Mouse (Mus musculus): ENCODE measurements at regions not wholly inside any gene's neighbourhood (a gene's known extent, or its start where the extent isn't known, plus 50 kb on each side); places are given as distances from the start of the nearest gene placed in this dataset.

DNA sequence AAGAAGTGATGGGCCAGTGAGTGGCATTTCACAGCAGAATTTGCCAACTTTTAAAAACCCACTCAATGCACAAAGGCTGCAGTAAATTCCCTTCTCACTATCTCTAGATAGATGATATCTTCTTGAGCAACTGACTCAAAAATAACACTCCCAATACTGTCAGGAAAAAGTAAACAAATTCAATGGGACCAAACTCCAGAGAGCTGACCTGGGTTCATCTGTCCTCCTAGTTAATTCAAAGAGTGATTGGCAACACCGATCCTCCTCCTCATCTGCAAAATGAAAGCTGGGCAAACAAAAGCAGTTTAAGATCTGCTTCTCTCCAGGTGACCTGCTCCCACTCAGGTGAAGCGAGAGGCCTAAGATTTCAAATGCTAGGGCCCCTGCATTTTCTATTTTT lies 747.3 kb downstream of the 1700064H15Rik start:
- TF ChIP-seq ZNF384 (IDR thresholded peaks at IDR 0.05; ENCODE audit: low read depth, low read length) (no peak), POLR2A (IDR thresholded peaks at IDR 0.05; ENCODE audit: low read depth, low read length) (no peak), NRF1 (IDR thresholded peaks at IDR 0.05; ENCODE audit: low read depth, low read length) (no peak), USF1 (IDR thresholded peaks at IDR 0.05; ENCODE audit: low read depth, low read length) (no peak), CTCF (conservative IDR thresholded peaks at IDR 0.05 in 1 of 2, IDR thresholded peaks at IDR 0.05 in 1 of 2; ENCODE audit: low read depth in 2 of 2, low read length in 2 of 2) (no peak)

Measured in CH12.LX (cell line).